Mouse (Mus musculus): ENCODE measurements around the gene Nat8f2.
"Not testable (repeated sequence)": the region's sequence is repeated elsewhere in the genome, so short reads cannot be mapped to it uniquely, and the experiment has no call there.

Gene Nat8f2

DNA sequence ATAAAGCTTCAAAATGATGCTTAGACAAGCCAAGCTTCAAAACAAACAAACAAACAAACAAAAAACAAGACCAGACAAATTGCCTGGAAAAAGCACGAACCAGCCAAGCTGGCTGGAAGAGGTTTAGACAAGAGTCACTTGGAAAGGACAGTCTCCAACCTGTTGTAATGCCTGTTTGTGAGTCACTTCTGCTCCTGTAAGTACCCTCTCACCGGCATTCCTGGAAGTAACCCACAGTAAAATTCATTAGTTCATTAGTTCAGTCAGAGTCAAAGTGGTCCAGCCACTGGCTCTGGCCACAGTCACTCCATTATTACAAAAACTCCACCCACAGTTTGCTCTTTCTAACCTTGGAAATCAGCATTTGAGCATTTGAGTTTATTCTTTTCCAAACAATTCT is 5.1 kb downstream of the Nat8f2 start:
- DNase-seq (ENCODE audit: low spot score) = no peak

- DNase-seq (ENCODE audit: low spot score) = no peak
Observed at GRCm38 (mm10) chr6:85863136-85863535, 5.8 kb downstream of the Nat8f2 start.

DNA sequence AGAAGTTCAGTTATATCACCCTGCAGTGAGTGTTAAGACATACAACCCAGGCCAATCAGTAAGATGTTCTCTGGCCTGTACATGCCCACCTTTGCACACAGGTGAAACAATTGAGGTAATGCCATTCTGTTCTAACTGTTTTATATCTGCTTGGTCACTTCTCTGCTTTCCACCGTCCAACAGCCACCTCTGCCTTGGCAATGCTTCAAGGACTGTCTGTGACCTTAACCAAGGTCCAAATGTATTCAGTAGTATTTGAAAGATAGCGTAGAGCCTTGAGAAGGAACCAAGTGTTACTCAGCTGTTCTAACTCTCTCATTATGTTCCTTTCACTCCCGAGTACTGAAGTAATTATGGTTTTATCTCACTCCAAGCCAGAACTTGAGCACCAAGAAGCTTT is 6.4 kb downstream of the Nat8f2 start:
- DNase-seq (ENCODE audit: low spot score) = no peak

DNA sequence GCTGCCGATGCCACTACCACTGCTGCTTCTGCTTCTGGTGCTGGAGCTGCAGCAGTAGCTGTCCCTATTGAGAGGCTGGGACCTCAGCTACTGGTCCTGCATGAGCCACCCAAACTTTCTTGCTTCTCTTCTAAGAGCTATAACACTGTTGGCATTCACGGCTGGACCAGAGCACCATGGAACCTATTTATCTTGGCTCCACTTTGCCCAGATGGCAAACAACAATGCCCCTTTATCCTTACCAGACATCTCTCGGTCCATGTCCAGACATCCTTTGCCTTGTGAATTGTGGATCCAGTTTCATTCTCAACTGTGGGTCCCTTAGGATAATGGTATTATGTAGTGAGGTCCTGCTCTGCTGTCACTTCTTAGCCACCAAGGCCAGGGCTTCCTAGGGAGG is 7.7 kb downstream of the Nat8f2 start:
- no peak for DNase-seq (ENCODE audit: low spot score)

DNA sequence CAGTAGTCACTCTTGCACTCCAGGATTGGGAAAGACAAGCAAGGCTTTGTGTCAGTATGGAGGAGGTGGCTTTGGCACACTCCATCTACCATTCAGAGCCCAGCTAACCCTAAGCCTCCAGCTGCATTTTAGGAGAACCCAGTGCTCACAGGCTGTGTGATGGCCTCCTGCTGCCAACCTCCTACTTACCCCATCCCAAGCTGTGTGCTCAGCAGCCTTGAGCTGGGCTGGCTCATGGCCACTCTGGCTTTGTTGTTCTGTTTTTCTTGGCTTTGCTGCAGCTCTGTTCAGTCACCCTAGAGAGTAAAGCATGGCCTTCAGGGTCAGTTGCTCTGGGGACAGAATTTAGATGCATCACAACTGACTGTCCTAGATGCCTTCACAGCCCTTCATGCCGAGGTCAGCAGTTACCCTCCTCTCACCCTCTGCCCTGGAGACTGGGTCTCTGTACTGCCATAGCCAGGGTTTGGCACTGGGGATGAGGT is 12.7 kb downstream of the Nat8f2 start:
- no peak for DNase-seq (ENCODE audit: low spot score)

GRCm38 (mm10) chr6:85853481-85853880 is 15.5 kb downstream of the Nat8f2 start:
- no peak for DNase-seq (ENCODE audit: low spot score)

DNA sequence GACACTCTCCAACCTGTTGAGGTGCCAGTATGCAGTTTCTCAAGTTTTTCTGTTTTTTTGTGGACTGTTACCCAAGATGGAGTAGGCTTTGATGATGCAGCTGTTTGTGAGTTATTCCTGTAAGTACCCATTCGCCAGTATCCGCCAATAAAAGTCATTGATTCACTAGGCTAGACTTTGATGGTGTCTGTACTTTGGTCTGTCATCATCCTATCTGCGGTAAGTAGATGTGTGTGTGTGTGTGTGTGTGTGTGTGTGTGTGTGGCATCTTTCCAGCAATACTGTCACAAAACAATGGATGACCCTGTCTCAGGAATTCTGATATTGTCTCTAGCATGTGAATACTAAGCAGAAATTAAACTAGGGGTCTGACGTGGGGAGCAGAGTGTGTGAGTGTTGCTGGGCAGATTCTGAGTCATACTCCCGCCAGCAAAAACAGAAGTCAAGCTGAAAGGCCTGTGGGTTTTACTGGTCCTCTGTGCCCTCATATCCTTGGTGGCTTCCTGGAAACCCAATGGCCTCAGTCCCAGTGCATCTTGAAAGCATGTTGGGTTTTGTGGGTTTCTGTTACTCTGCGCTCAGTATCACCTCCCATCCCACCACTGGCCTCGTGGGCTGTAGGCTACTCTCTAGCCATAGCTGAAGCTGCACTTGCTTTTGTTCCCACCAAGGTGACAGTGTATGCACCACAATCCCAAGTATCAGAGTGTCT is 17.7 kb downstream of the Nat8f2 start:
- no peak for DNase-seq (ENCODE audit: low spot score)

DNA sequence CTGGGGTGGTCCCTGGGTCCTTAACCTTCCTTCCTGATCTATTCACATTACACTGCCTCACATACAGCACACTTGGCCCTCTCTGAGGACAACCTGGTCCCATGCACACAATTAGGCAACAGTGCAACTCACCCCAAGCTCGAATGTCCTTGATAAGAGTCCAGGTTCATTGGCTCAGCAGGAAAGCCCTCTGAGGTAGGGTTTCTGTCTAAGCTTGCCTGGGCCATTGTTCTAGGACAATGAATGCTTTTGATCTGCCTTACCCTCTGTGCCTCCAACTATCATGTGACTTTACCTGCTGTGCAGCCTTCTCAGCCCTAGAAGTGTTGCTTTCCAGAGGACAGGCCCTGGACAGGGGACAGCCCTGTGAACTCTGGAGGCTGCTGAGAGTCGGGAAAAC is 19.7 kb downstream of the Nat8f2 start:
- DNase-seq (ENCODE audit: low spot score) = no peak

DNA sequence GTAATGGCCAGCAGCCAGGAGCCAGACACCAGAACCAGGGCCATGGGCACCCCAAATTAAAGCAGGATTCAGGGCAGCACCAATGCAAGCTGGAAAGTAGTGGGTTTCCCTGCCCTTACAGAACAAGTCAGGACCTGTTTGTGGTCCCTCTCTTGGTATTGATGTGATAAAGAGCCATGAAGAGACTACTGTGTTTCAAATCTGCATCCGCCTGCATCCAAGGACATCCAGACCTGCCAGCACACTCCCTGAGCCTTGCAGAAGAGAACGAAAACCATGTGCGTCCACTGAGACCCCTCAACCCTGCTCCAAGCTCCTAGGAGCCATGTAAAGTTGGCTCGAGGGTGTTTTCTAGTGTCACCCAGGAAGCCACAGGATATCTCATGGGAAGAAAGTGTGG is 20.8 kb downstream of the Nat8f2 start:
- no peak for DNase-seq (ENCODE audit: low spot score)

DNA sequence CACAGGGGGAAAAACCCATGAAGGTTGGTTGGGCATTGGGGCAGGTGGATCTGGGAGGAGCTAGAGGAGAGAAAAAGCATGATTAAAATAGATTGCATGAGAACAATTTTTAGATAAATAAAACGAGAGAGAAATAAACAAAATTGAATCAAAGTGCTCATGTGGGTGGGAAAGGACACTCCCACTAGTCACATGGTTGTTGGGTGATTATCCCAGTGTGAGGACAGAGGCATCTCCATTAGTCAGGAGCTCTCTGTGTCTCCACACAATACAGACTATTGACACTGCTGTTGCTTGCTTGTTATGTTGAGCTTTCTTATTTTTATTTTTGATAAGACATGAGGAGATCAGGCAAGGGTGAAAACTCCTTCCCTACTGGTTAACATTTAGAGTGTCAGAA is 22.0 kb downstream of the Nat8f2 start:
- DNase-seq (ENCODE audit: low spot score) = no peak

GRCm38 (mm10) chr6:85843677-85844458 is 25.1 kb downstream of the Nat8f2 start:
- not testable (repeated sequence) for DNase-seq (ENCODE audit: low spot score)

- no peak for DNase-seq (ENCODE audit: low spot score)
Observed at GRCm38 (mm10) chr6:85839982-85840381, 29.0 kb downstream of the Nat8f2 start.

DNA sequence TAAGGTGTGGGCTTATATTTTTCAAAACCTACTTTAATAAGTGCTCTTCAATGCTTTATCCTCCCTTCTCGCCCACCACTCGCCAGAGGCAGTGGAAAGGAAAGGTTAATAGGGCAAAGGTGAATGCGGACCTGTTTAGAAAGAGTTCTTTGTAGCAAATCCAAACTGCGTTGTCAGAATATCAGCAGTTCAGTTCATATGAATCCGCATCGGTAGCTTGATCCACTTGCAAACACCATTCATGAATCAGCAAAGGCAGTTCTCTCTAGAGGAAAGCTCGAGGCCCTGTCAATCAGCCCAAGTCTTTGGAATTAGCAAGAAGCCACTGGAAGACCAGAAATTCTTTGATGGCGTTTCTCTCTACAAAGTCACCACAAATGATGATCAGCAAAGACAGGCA is 30.3 kb downstream of the Nat8f2 start:
- no peak for DNase-seq (ENCODE audit: low spot score)

GRCm38 (mm10) chr6:85837307-85837706 is 31.7 kb downstream of the Nat8f2 start:
- DNase-seq (ENCODE audit: low spot score) = not testable (repeated sequence)

GRCm38 (mm10) chr6:85836827-85837226 is 32.1 kb downstream of the Nat8f2 start:
- DNase-seq (ENCODE audit: low spot score) = peak; percentile 2

DNA sequence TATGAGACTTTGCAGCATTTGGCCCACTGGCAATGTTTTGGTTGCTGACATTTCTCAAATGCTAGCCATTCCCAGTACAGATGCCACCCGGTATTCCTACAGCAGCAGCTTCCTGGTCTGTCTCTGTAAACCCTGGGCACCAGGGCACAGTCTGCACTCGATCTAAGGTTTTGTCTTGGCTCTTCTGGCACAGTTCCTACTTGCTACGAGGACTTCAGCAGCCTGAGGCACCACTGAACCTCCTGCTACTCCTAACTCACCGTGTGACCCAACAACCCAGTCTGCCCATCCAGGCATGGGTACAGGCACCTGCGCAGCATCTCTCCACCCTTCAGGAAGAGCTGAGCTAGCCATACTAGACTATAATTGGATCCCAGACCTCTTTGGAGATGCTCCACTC is 32.9 kb downstream of the Nat8f2 start:
- not testable (repeated sequence) for DNase-seq (ENCODE audit: low spot score)

- not testable (repeated sequence) for DNase-seq (ENCODE audit: low spot score)
Observed at GRCm38 (mm10) chr6:85835104-85835503, 33.9 kb downstream of the Nat8f2 start.

DNA sequence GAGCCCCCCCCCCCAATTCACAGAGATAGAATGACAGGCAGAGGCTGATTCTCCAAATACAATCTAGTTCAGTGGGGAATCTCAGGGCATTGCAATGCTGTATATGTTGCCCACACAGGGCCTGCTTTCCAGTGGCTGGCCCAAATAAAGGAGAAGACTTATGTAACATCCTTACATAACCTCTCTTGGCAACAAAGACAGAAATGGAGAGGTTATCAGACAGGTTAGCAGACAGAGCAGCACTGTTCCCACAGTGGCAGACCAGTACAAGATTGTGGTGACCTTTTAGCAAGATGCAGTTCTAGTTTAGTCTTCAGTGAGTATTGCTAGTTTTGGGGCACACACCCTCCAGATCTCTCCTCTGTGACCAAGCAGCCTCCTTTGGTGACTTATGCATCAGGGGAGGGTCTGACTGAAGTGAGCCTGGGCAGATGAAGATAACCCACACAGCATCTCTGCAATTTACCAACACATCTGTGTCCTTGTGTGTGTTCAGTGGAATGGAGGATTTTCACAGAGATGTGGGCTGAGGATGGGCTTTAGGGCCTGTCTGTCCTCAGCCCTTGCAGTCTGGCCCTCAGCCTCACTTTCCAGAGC is 34.4 kb downstream of the Nat8f2 start:
- not testable (repeated sequence) for DNase-seq (ENCODE audit: low spot score)

DNA sequence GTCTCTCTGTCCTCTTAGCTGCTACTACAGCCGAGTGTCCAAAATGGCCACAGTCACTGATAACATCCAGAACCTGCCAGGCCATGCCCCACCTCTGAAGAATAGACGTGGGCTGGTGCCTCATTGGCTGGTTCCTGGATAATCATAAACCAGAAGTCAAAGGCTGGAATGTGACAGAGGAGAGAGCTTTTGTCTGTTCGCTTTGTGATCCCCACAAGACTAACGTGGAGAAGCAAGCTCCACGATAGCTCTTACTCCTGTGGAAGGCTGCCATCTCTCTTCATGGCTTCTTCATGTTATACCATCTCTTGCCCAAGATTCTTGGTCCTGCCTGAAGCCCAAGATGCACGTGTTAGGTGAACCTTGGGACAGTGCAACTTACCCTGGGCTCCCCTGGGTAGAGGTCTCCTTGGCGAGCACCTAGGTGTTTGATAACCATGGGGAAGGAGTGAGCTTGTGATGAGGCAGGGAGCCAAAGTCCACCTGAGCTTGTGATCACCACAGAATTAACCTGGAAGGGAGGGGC is 37.1 kb downstream of the Nat8f2 start, which contains the start of gene Nat8:
Gene Nat8, minus strand, starts transcription at position 287 of the 526 bp plus-strand sequence.
- DNase-seq (ENCODE audit: low spot score) = no peak

DNA sequence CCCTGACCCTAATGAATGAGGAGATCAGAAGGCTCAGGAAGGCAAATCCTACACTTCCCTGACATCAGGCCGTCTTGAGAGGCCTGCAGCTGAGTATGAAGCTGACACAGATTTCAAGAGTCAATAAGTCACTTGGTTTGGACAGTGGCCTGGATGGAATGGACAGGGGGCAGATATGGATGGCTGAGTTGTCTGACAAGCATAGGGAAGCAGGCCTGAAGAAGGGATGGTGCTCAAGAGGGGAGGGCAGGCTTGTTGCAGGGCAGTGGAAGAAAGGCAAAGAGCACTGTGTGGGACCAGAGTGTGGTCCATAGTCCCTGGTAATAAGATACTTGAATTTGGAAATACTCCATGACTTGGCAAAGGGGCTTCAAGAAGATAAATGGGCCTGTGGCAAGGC is 39.5 kb downstream of the Nat8f2 start:
- DNase-seq (ENCODE audit: low spot score) = no peak

DNA sequence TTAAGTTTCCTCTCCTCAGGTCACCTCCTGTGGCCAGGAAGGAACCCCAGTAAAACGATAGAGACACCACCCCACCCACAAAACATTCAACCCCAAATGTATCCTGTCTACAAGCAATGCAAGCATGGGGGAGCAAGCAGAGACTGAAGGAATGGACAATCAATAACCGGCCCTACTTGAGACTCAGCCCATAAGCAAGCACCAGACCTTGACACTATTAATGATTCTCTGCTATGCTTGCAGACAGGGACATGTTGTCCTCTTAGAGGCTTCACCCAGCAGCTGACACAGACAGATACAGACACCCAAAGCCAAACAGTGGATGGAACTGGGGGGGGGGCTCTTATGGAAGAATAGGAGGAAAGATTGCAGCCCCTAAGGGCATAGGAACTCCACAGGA is 43.1 kb downstream of the Nat8f2 start:
- DNase-seq (ENCODE audit: low spot score) = no peak

- DNase-seq (ENCODE audit: low spot score) = no peak
Observed at GRCm38 (mm10) chr6:85823382-85824090, 45.4 kb downstream of the Nat8f2 start.

Data from c-Kit-positive CD71-positive TER-119-positive erythroid progenitor cells, embryonic 14.5 days (primary cell).